Mouse (Mus musculus) small intestine, adult 2 months (tissue): ENCODE measurements at regions not wholly inside any gene's neighbourhood (a gene's known extent, or its start where the extent isn't known, plus 50 kb on each side); places are given as distances from the start of the nearest gene placed in this dataset.

Experiments
- H3K27ac ChIP-seq: fragments of 200-500 bp; 2 replicates; pipeline ENCODE4 v1.5.1; 2012; ENCODE audit warnings: low read depth, low read length, control low read depth, inconsistent platforms; ENCODE audit not compliant: insufficient read depth
- H3K27me3 ChIP-seq: fragments of 200-500 bp; 2 replicates; pipeline ENCODE4 v1.6.1; 2012; ENCODE audit warnings: mild to moderate bottlenecking, moderate library complexity, low read length, inconsistent platforms; ENCODE audit not compliant: control insufficient read depth, insufficient read depth
- H3K36me3 ChIP-seq: fragments of 200-500 bp; 2 replicates; pipeline ENCODE4 v1.6.1; 2012; ENCODE audit warnings: mild to moderate bottlenecking, low read length, control low read depth, inconsistent platforms; ENCODE audit not compliant: control insufficient read depth, insufficient read depth
- H3K4me1 ChIP-seq: fragments of 200-500 bp; 2 replicates; pipeline ENCODE4 v1.6.1; 2012; ENCODE audit warnings: low read length, inconsistent platforms, mixed read lengths; ENCODE audit not compliant: control insufficient read depth, insufficient read depth, insufficient read length
- H3K4me3 ChIP-seq: fragments of 200-500 bp; 2 replicates; pipeline ENCODE4 v1.5.1; 2012; ENCODE audit warnings: low read depth, mild to moderate bottlenecking, control low read depth, inconsistent platforms, low read length, moderate library complexity
- CTCF ChIP-seq: fragments of 200-500 bp; IDR thresholded peaks from 2 replicates; pipeline ENCODE4 v1.5.1; 2012; ENCODE audit warnings: low read depth, mild to moderate bottlenecking, control low read depth, inconsistent platforms, low read length, moderate library complexity, mixed read lengths; ENCODE audit not compliant: insufficient replicate concordance, insufficient read length; ENCODE audit errors: extremely low read depth
- POLR2A ChIP-seq: fragments of 200-500 bp; IDR thresholded peaks from 2 replicates; pipeline ENCODE4 v1.6.1; 2012; ENCODE audit warnings: low read depth, mild to moderate bottlenecking, control low read depth, inconsistent platforms, low read length, moderate library complexity
- WGBS: fragments of 180-500 bp; shearing (Covaris S2); methylation state at CpG from one replicate; pipeline ENCODE4 v1.1.7; 2018; 5-methylcytosine and 5-hydroxymethylcytosine counted together

GRCm38 (mm10) chr12:13825899-13826298 lies 326.0 kb downstream of the Fam84a start:
- TF ChIP-seq POLR2A (no peak), CTCF (no peak)
- no peaks in the 10 kb centered on the region for H3K36me3 ChIP-seq
- no peak overlapping the region for H3K4me3 ChIP-seq
- no peak overlapping the region for H3K27ac ChIP-seq
- H3K27me3 ChIP-seq, result no peaks in the 10 kb centered on the region
- H3K4me1 ChIP-seq, result no peaks in the 10 kb centered on the region

- Histone ChIP-seq H3K36me3 (no peaks in the 10 kb centered on the region), H3K27me3 (no peaks in the 10 kb centered on the region), H3K27ac (no peak overlapping the region), H3K4me1 (no peaks in the 10 kb centered on the region), H3K4me3 (no peak overlapping the region)
- no peak for TF ChIP-seq POLR2A
- no peak for TF ChIP-seq CTCF
- 60% methylated on average over 2 of the region's 2 CpGs for WGBS
Measured at GRCm38 (mm10) chr12:13815500-13815899, 336.4 kb downstream of the Fam84a start.

GRCm38 (mm10) chr12:13810155-13810515 lies 341.7 kb downstream of the Fam84a start:
- no peaks in the 10 kb centered on the region for H3K4me1 ChIP-seq
- H3K4me3 ChIP-seq, result no peak overlapping the region
- H3K27me3 ChIP-seq, result no peaks in the 10 kb centered on the region
- 82% methylated on average over 2 of the region's 2 CpGs for WGBS
- no peak for TF ChIP-seq CTCF
- TF ChIP-seq POLR2A, result no peak
- no peaks in the 10 kb centered on the region for H3K36me3 ChIP-seq
- H3K27ac ChIP-seq, result no peak overlapping the region

GRCm38 (mm10) chr12:13809291-13810154 lies 342.3 kb downstream of the Fam84a start:
- Histone ChIP-seq H3K27ac (no peak overlapping the region), H3K4me1 (no peaks in the 10 kb centered on the region), H3K36me3 (no peaks in the 10 kb centered on the region), H3K4me3 (no peak overlapping the region), H3K27me3 (no peaks in the 10 kb centered on the region)
- no peak for TF ChIP-seq CTCF
- no peak for TF ChIP-seq POLR2A
- 51% methylated on average over 6 of the region's 6 CpGs for WGBS

- Histone ChIP-seq H3K27me3 (no peaks in the 10 kb centered on the region), H3K27ac (no peak overlapping the region), H3K4me1 (no peaks in the 10 kb centered on the region), H3K4me3 (no peak overlapping the region), H3K36me3 (no peaks in the 10 kb centered on the region)
- WGBS, result 80% methylated on average over 2 of the region's 2 CpGs
- TF ChIP-seq CTCF, result no peak
- no peak for TF ChIP-seq POLR2A
Measured at GRCm38 (mm10) chr12:13779752-13780151, 372.1 kb downstream of the Fam84a start.

GRCm38 (mm10) chr12:13776687-13777086 lies 375.2 kb downstream of the Fam84a start:
- H3K36me3 ChIP-seq, result no peaks in the 10 kb centered on the region
- H3K4me1 ChIP-seq, result no peaks in the 10 kb centered on the region

GRCm38 (mm10) chr12:13769696-13770095 lies 382.2 kb downstream of the Fam84a start:
- no peak overlapping the region for H3K4me3 ChIP-seq
- 74% methylated on average over 2 of the region's 2 CpGs for WGBS
- H3K36me3 ChIP-seq, result no peaks in the 10 kb centered on the region
- H3K4me1 ChIP-seq, result no peaks in the 10 kb centered on the region
- no peak overlapping the region for H3K27ac ChIP-seq
- no peak for TF ChIP-seq CTCF
- no peak for TF ChIP-seq POLR2A
- H3K27me3 ChIP-seq, result no peaks in the 10 kb centered on the region

More at GRCm38 (mm10) chr12:13776687-13777086, 375.2 kb downstream of the Fam84a start:
- no peak overlapping the region for H3K27ac ChIP-seq
- 45% methylated on average over 1 of the region's 1 CpGs for WGBS
- no peak overlapping the region for H3K4me3 ChIP-seq
- H3K27me3 ChIP-seq, result no peaks in the 10 kb centered on the region
- TF ChIP-seq POLR2A, result no peak
- no peak for TF ChIP-seq CTCF
